Mouse (Mus musculus) lung, embryonic 14.5 days (tissue): ENCODE data around the gene Alyref. TPM values are rescaled to one million over a fixed set of nuclear protein-coding genes. Genes with fewer than 3 reads are reported as not detected.

ENCODE experiments used
- ATAC-seq: fragments of 200-750 bp; cut with Nextera tagmentation; 2 replicates; pipeline ENCODE4 v1.8.0; 2017; ENCODE audit warnings: mild to moderate bottlenecking, moderate TSS enrichment, moderate library complexity; ENCODE audit not compliant: insufficient read depth
- DNase-seq: peaks from one replicate; pipeline ENCODE4 v3.0.0-alpha.2; 2015
- H3K27ac ChIP-seq: fragments of 300-500 bp; sonication (generic); 2 replicates; pipeline ENCODE4 v1.5.1; 2014; ENCODE audit warnings: low read depth, mild to moderate bottlenecking, moderate library complexity
- H3K27me3 ChIP-seq: fragments of 300-500 bp; sonication (generic); 2 replicates; pipeline ENCODE4 v1.6.1; 2014; ENCODE audit warnings: low read length, control low read depth; ENCODE audit not compliant: insufficient read depth
- H3K36me3 ChIP-seq: fragments of 300-500 bp; sonication (generic); 2 replicates; pipeline ENCODE4 v1.6.1; 2014; ENCODE audit warnings: control low read depth; ENCODE audit not compliant: insufficient read depth
- H3K4me1 ChIP-seq: fragments of 300-500 bp; sonication (generic); 2 replicates; pipeline ENCODE4 v1.6.1; 2014; ENCODE audit warnings: antibody characterized with exemption, control low read depth; ENCODE audit not compliant: insufficient read depth
- H3K4me2 ChIP-seq: fragments of 300-500 bp; sonication (generic); 2 replicates; pipeline ENCODE4 v1.6.1; 2014; ENCODE audit warnings: mild to moderate bottlenecking
- H3K4me3 ChIP-seq: fragments of 300-500 bp; sonication (generic); 2 replicates; pipeline ENCODE4 v1.5.1; 2014; ENCODE audit warnings: low read depth, low read length
- H3K9ac ChIP-seq: fragments of 300-500 bp; sonication (generic); 2 replicates; pipeline ENCODE4 v1.6.1; 2014
- H3K9me3 ChIP-seq: fragments of 300-500 bp; sonication (generic); 2 replicates; pipeline ENCODE4 v1.6.1; 2016; ENCODE audit warnings: low read depth, low read length, control low read depth
- CTCF ChIP-seq: IDR thresholded peaks from 2 replicates; pipeline ENCODE4 v1.5.1; 2016; ENCODE audit warnings: antibody characterized with exemption, low read depth
- WGBS: fragments of 180-500 bp; shearing (Covaris S2); extraction: QIAGEN DNeasy Blood & Tissue Kit; methylation state at CpG from one replicate; pipeline ENCODE4 v1.1.7; 2014; 5-methylcytosine and 5-hydroxymethylcytosine counted together
- polyA plus RNA-seq: library from polyadenylated mRNA; unstranded; fragments of >200 nt; fragmentation: Nextera tagmentation; extraction: Ambion mirVana; gene quantifications from 2 replicates; pipeline ENCODE4 v1.2.1, GENCODE M21; 2014

The Alyref gene
- polyA plus RNA-seq, 1 experiment from 2014 or later = 617 TPM

DNA sequence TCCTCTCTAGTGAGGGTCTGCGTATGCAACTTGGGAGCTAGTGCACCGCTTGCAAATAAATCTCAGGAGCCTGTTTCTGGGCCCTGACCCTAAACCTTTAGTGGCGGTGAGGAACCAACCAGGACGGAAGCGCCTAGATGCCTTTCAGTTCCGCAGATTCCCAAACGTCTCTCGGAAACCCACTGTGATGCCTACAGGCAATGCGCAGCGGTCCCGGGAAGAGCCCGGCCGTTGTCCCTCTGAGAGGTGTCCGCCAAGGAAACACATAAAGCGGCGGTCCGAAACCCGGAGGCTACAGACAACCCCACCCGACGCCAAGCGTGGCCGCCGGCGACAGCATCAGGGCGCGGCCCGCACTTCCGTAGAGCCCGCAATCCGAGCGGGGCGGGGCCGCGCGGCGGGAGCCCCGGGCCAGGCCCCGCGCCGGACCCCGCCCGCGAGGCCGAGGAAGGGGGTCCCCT lies 17.3 kb downstream of the Alyref start:
- Histone ChIP-seq H3K4me1 (peaks cover 11% of the 10 kb centered on the region), H3K27ac (peak overlapping the region; percentile 96), H3K36me3 (peaks cover 65% of the 10 kb centered on the region), H3K4me3 (peak overlapping the region; percentile 94), H3K9me3 (no peaks in the 10 kb centered on the region), H3K4me2 (peak overlapping the region; percentile 95), H3K27me3 (no peaks in the 10 kb centered on the region), H3K9ac (peak overlapping the region; percentile 93)
- WGBS = under 1% methylated on average over 43 of the region's 44 CpGs
- peak; percentile 66 for DNase-seq
- TF ChIP-seq CTCF = no peak
- ATAC-seq = peak; percentile 40

GRCm38 (mm10) chr11:120580190-120580589 lies 18.0 kb downstream of the Alyref start:
- peak overlapping the region; percentile 96; the same call in 1 of the 2 replicates for H3K27ac ChIP-seq
- H3K4me3 ChIP-seq = peak overlapping the region; percentile 94
- no peaks in the 10 kb centered on the region for H3K27me3 ChIP-seq
- no peaks in the 10 kb centered on the region for H3K9me3 ChIP-seq
- H3K9ac ChIP-seq = peak overlapping the region; percentile 93
- TF ChIP-seq CTCF = no peak
- 52% methylated on average over 7 of the region's 7 CpGs for WGBS
- DNase-seq (no peak), ATAC-seq (no peak)
- peak overlapping the region; percentile 95 for H3K4me2 ChIP-seq
- H3K4me1 ChIP-seq = peaks cover 11% of the 10 kb centered on the region
- H3K36me3 ChIP-seq = peaks cover 58% of the 10 kb centered on the region

DNA sequence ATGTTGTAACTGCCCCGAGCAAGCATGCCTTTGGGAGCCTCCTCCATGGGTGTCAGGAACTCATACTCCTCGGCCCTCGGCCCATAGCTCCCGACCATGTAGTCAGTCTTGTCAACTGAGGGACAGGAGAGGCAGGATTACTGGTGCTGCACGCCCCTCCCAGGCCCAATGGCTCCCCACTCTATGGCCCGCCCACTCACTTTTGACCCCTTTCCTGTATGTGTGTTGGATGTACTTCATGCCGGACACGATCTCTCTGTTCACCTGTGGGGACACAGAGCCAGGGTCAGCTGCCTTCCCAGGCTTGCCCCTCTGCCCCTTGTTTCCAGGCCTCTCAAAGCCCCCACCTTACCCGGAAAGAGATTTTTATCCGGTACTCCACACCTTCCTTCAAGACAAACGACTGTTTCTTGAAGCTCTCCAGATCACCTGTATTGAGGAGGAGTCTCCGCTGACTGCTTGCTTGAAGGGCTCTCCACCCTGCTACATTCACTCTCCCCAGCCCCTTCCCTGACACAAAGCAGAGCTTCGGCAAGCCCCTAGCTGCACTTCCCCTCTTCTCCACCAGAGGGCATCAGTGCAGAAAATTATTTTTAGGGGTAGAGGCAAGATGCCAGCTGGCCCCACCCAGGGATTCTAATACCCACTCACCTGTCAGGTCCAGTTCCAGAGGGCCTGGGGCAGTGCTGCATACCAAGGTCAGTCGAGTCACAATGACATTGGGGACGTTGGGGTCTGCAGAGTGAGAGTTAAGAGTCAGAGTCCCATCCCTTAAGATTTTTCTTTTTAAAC lies 18.7 kb downstream of the Alyref start:
- DNase-seq = peak; percentile 93
- H3K36me3 ChIP-seq = peaks cover 56% of the 10 kb centered on the region
- TF ChIP-seq CTCF = peak; percentile 94
- ATAC-seq = no peak
- H3K9me3 ChIP-seq = no peaks in the 10 kb centered on the region
- H3K9ac ChIP-seq = peak overlapping the region; percentile 93
- 50% methylated on average over 15 of the region's 15 CpGs for WGBS
- peak overlapping the region; percentile 94 for H3K4me3 ChIP-seq
- H3K4me1 ChIP-seq = peaks cover 11% of the 10 kb centered on the region
- 0 out of 2 replicates have a peak overlapping the region, but pooled peaks have one; percentile 96 for H3K27ac ChIP-seq
- H3K27me3 ChIP-seq = no peaks in the 10 kb centered on the region
- peak overlapping the region; percentile 95 for H3K4me2 ChIP-seq

- DNase-seq = no peak
- no peak for ATAC-seq
These were observed 19.4 kb downstream of the Alyref start for GRCm38 (mm10) chr11:120578694-120579243.

DNA sequence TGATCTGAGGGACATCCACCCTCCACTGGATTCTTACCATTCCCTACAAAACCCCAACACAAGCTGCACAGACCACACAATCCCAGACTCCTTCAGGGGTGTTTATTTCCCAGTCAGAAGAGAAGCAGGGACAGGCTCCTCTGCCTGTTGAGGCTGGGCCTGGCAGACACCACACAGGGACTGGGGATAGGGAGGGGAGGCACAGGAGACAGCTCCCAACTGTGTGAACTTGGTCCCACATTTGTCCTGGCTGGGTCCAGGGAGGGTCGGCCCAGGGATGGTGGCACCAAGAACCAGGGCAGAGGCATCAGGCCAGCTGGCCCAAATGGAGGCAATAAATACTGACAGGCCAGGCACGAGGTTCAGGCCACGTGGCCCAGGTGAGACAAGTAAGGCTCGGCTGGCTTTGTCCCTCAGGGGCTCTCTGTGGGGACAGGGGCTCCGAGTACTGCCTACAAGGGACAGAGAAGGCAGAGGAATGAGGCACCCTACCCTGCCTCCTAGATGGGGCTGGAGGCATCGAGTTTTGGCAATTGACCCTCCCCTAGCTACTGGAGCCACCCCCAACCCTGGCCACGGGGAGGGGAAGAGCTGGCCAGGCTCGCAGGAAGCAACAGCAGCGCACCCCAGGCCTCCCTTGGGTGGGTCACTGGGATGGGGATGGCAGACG lies 20.0 kb downstream of the Alyref start:
- WGBS = 81% methylated on average over 10 of the region's 10 CpGs
- TF ChIP-seq CTCF = no peak
- no peak for DNase-seq
- Histone ChIP-seq H3K27me3 (no peaks in the 10 kb centered on the region), H3K4me2 (no peak overlapping the region), H3K27ac (no peak overlapping the region), H3K4me3 (no peak overlapping the region), H3K4me1 (peaks cover 13% of the 10 kb centered on the region), H3K9ac (0 out of 2 replicates have a peak overlapping the region, but pooled peaks have one; percentile 23), H3K9me3 (no peaks in the 10 kb centered on the region), H3K36me3 (peaks cover 43% of the 10 kb centered on the region)
- no peak for ATAC-seq

More at GRCm38 (mm10) chr11:120578694-120579243, 19.4 kb downstream of the Alyref start:
- 68% methylated on average over 11 of the region's 11 CpGs for WGBS
- Histone ChIP-seq H3K4me3 (0 out of 2 replicates have a peak overlapping the region, but pooled peaks have one; percentile 94), H3K4me2 (no peak overlapping the region), H3K27me3 (no peaks in the 10 kb centered on the region), H3K4me1 (peaks cover 13% of the 10 kb centered on the region), H3K27ac (no peak overlapping the region), H3K36me3 (peaks cover 49% of the 10 kb centered on the region), H3K9ac (0 out of 2 replicates have a peak overlapping the region, but pooled peaks have one; percentile 23), H3K9me3 (no peaks in the 10 kb centered on the region)
- TF ChIP-seq CTCF = no peak

DNA sequence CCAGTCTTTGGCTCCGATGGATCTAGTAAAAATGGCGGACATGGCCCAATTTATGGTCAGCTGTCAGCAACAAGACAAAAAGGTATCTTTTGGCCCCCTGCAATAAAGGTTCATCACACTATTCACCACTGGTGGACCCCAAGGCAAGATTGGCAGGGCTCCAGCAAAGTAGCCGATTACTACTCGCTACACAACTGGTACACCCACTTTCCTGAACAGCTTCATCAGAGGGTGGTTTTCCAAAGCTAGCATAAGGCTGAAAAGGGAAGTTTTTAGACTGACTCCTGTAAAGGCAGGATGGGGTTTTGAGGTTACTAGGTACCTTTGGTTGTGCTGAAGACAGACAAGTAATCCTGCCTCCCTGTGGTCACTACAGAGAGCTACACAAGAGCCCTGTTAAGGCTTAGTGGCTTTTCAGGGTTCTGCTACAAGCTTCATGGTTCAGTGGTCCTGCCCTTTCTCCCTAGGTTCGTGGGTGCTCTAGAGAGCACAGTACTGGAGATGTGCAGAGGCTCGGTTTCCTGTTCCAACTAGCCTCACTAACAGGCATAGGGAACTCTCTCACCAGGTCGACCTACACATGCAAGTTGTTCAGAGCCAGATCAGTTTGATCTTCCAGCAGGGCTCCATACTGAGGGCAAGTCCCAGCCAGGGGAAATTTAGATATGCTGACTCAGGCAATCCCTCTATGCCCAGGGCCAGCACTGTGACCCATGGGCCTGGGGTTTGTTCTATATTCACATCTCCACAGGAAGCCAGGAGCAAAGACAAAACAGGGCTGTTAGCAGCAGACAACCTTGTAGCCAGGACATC lies 20.7 kb downstream of the Alyref start:
- Histone ChIP-seq H3K4me2 (no peak overlapping the region), H3K27ac (no peak overlapping the region), H3K4me3 (peak overlapping the region; percentile 4; the same call in 1 of the 2 replicates), H3K9me3 (no peaks in the 10 kb centered on the region), H3K36me3 (peaks cover 37% of the 10 kb centered on the region), H3K4me1 (peaks cover 13% of the 10 kb centered on the region), H3K27me3 (no peaks in the 10 kb centered on the region), H3K9ac (no peak overlapping the region)
- ATAC-seq (no peak), DNase-seq (peak; percentile 49)
- WGBS = 80% methylated on average over 7 of the region's 7 CpGs
- TF ChIP-seq CTCF = peak; percentile 56
